Mouse (Mus musculus): ENCODE measurements around the gene Rpl32. TPM values are rescaled to one million over a fixed set of nuclear protein-coding genes. Genes with fewer than 3 reads are reported as not detected.
"Not testable (repeated sequence)": the region's sequence is repeated elsewhere in the genome, so short reads cannot be mapped to it uniquely, and the experiment has no call there.

Gene Rpl32
- total and polyA plus RNA-seq, 2 experiments from 2014 or later, result 768 to 1,027 TPM

DNA sequence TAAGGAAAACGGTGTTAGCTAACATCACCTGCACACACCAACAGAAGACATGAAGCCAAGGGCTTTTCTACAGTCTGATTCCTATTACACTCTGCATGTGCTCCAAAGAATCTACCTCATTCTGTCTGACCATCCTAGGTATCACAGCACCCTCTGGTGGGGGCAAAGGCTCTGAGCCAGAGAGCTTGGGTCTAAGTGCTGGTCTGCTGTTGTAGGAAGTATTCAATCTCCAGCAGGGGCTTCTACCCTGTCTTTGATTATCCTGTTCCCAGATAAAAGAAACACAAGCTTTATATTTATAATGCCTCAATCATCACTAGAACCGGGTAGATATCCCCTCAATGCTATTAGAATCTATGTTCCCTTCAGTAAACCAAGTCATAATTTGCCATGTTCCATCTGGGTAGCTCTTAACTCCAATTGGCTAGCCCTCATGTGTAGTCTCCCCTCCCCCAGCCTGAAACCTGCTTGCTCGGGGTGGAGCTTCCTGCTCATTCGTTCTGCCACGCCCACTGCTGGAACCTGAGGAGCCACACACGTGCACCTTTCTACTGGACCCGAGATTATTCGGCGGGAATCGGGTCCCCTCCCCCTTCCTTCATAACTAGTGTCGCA, 15.4 kb upstream of the Rpl32 start:
- H3K9me3 ChIP-seq (ENCODE audit: low read length); H3K4me1 ChIP-seq (ENCODE audit: insufficient read depth, low read length); H3K27me3 ChIP-seq (ENCODE audit: insufficient read depth, low read length); H3K9ac ChIP-seq (replicated peaks; ENCODE audit: low read length, poor library complexity, severe bottlenecking); H3K36me3 ChIP-seq (ENCODE audit: insufficient read depth, low read length): not testable (repeated sequence)
- ATAC-seq (ENCODE audit: low FRiP score) (peak; percentile 68), DNase-seq (ENCODE audit: low spot score) (peak; percentile 77)
- H3K4me3 ChIP-seq (ENCODE audit: low read depth, low read length), result peak overlapping the region; percentile 2; the same call in 1 of the 2 replicates
- peak overlapping the region; percentile 21; the same call in 1 of the 2 replicates for H3K27ac ChIP-seq (ENCODE audit: low read depth, low read length)
- peak overlapping the region; percentile 29; the same call in 1 of the 2 replicates for H3K4me2 ChIP-seq (ENCODE audit: low read depth, low read length, poor library complexity, severe bottlenecking)
- TF ChIP-seq CTCF (IDR thresholded peaks at IDR 0.05), result peak; percentile 74
- WGBS, result 8% methylated on average over 4 of the region's 11 CpGs

DNA sequence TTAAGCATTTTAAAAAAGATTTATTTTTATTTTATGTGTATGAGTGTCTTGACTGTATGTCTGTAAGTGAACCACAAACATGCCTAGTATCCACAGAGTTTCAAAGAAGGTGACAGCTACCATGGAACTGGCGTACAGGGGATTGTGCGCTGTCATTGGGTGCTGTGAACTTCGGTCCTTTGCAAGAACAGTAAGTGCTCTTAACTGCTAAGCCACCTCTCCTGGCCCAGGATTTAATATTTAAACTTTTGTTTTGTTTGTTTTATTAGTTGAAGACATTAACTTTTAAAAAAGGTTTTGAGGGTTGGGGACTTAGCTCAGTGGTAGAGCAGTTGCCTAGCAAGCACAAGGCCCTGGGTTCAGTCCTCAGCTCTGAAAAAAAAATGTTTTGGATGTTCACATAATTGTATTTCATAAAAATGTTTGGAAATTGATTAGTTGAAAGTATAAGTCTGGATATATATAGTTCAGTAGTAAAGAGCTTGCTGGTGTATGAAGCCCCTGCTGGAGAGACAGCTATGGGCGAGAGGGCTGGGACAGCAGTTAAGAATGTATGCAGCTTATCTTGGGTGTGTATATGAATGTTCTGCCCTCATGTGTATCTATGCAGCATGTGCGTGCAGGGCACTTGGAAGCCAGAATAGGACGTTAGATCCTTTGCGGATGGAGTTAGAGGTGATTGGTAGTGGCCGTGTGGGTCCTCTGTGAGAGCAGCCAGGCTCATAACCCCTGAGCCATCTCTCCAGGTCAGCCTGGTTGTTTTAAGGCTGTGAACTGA, 12.9 kb upstream of the Rpl32 start:
- Histone ChIP-seq H3K4me1 (ENCODE audit: insufficient read depth, low read length) (no peaks in the 10 kb centered on the region), H3K4me3 (ENCODE audit: low read depth, low read length) (no peak overlapping the region), H3K27ac (ENCODE audit: low read depth, low read length) (no peak overlapping the region), H3K27me3 (ENCODE audit: insufficient read depth, low read length) (no peaks in the 10 kb centered on the region), H3K9me3 (ENCODE audit: low read length) (no peaks in the 10 kb centered on the region), H3K4me2 (ENCODE audit: low read depth, low read length, poor library complexity, severe bottlenecking) (no peak overlapping the region), H3K36me3 (ENCODE audit: insufficient read depth, low read length) (no peaks in the 10 kb centered on the region), H3K9ac (replicated peaks; ENCODE audit: low read length, poor library complexity, severe bottlenecking) (no peak overlapping the region)
- TF ChIP-seq CTCF (IDR thresholded peaks at IDR 0.05), result no peak
- ATAC-seq (ENCODE audit: low FRiP score) (no peak), DNase-seq (ENCODE audit: low spot score) (no peak)
- WGBS, result 90% methylated on average over 8 of the region's 8 CpGs

DNA sequence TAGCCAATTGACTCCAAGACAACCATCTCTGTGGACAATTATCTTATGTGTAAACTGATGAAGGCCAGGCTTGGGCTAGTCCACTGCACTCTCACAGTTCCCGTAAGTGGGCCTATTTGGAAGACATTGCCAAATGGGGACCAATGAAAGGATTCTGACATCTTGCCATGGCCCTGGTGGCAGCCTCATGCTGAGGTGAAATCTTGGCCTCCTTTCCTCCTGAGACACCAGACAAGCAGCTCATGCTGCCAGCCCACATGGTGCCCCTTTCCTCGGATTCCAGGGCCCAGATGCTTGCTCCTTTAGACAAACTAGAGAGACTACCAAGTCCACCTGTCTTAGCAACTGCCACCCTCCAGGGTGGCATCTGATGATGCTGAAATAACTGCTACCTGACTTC, 9.6 kb upstream of the Rpl32 start:
- Histone ChIP-seq H3K4me3 (ENCODE audit: low read depth, low read length) (no peak overlapping the region), H3K27ac (ENCODE audit: low read depth, low read length) (no peak overlapping the region), H3K9ac (replicated peaks; ENCODE audit: low read length, poor library complexity, severe bottlenecking) (no peak overlapping the region), H3K9me3 (ENCODE audit: low read length) (no peaks in the 10 kb centered on the region), H3K4me1 (ENCODE audit: insufficient read depth, low read length) (no peaks in the 10 kb centered on the region), H3K4me2 (ENCODE audit: low read depth, low read length, poor library complexity, severe bottlenecking) (no peak overlapping the region), H3K36me3 (ENCODE audit: insufficient read depth, low read length) (no peaks in the 10 kb centered on the region), H3K27me3 (ENCODE audit: insufficient read depth, low read length) (no peaks in the 10 kb centered on the region)
- DNase-seq (ENCODE audit: low spot score), result no peak
- ATAC-seq (ENCODE audit: low FRiP score), result no peak
- TF ChIP-seq CTCF (IDR thresholded peaks at IDR 0.05), result no peak
- 85% methylated on average over 2 of the region's 2 CpGs for WGBS

DNA sequence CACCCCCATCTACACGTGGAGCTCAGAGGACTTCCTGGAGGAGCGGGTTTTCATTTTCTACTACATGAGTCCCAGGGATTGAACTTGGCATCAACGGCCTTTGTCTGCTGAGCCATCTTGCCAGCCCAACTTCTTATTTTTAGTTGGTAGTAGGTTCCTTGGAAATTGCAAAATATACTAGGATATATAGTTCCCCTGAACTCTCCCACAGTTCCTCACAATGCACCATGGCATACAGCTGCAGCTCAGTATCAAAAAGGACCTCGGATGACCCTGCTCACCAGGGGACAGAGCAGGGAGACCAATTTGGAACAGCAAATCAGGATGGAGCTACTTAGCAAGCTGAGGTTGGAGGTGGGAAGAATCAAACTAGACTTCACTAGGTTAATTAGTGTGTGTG, 6.5 kb upstream of the Rpl32 start:
- H3K27ac ChIP-seq (ENCODE audit: low read depth, low read length), result no peak overlapping the region
- TF ChIP-seq CTCF (IDR thresholded peaks at IDR 0.05), result no peak
- ATAC-seq (ENCODE audit: low FRiP score) (no peak), DNase-seq (ENCODE audit: low spot score) (no peak)
- H3K27me3 ChIP-seq (ENCODE audit: insufficient read depth, low read length), result no peaks in the 10 kb centered on the region
- H3K4me2 ChIP-seq (ENCODE audit: low read depth, low read length, poor library complexity, severe bottlenecking), result no peak overlapping the region
- no peaks in the 10 kb centered on the region for H3K9me3 ChIP-seq (ENCODE audit: low read length)
- 83% methylated on average over 4 of the region's 4 CpGs for WGBS
- no peak overlapping the region for H3K9ac ChIP-seq (replicated peaks; ENCODE audit: low read length, poor library complexity, severe bottlenecking)
- H3K36me3 ChIP-seq (ENCODE audit: insufficient read depth, low read length), result no peaks in the 10 kb centered on the region
- H3K4me1 ChIP-seq (ENCODE audit: insufficient read depth, low read length), result no peaks in the 10 kb centered on the region
- no peak overlapping the region for H3K4me3 ChIP-seq (ENCODE audit: low read depth, low read length)

DNA sequence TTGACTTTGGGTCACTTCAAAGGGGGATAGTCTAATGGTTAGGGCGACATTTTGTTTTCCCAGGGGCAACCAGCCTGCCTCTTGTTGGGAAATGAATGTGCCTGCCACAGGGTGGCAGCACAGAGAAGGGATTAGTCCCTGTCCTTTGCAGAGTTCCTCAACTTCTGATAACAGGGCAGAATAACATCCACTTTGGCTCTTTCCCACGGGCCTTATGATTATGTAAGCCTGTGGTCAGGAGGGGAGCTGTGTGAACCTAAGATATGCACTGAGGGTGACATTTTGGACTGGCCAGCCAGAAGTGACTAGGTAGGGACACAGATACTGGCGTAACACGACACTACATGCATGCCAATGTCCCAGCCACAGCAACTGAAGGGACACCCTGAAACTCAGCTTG, 5.6 kb upstream of the Rpl32 start:
- Histone ChIP-seq H3K4me2 (ENCODE audit: low read depth, low read length, poor library complexity, severe bottlenecking) (no peak overlapping the region), H3K36me3 (ENCODE audit: insufficient read depth, low read length) (no peaks in the 10 kb centered on the region), H3K9ac (replicated peaks; ENCODE audit: low read length, poor library complexity, severe bottlenecking) (no peak overlapping the region), H3K27me3 (ENCODE audit: insufficient read depth, low read length) (no peaks in the 10 kb centered on the region), H3K4me3 (ENCODE audit: low read depth, low read length) (no peak overlapping the region), H3K9me3 (ENCODE audit: low read length) (no peaks in the 10 kb centered on the region), H3K4me1 (ENCODE audit: insufficient read depth, low read length) (no peaks in the 10 kb centered on the region), H3K27ac (ENCODE audit: low read depth, low read length) (no peak overlapping the region)
- ATAC-seq (ENCODE audit: low FRiP score) (peak; percentile 35; the same call in 1 of the 2 replicates), DNase-seq (ENCODE audit: low spot score) (peak; percentile 54)
- peak; percentile 72 for TF ChIP-seq CTCF (IDR thresholded peaks at IDR 0.05)
- 29% methylated on average over 4 of the region's 4 CpGs for WGBS

DNA sequence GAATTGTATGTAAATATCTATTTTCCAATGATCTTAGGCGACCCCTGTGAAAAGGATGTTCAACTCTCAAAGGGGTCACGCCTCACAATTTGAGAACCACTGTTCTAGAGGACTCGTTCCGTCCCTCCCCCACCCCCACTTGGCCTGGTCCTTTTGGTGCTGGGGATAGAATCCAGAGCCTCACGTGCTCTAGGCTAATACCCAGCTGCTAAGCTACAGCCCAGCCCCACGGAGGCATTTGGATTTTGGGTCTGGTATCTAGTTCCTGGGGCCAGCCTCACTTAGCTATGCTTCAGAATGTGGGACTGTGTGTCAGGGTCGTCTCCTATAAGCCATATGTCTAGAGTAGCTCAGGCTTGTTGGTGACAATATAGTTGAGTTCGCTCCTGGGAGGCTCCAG, 3.1 kb upstream of the Rpl32 start:
- no peak for TF ChIP-seq CTCF (IDR thresholded peaks at IDR 0.05)
- no peak overlapping the region for H3K4me3 ChIP-seq (ENCODE audit: low read depth, low read length)
- H3K9me3 ChIP-seq (ENCODE audit: low read length), result no peaks in the 10 kb centered on the region
- no peak for ATAC-seq (ENCODE audit: low FRiP score)
- H3K27ac ChIP-seq (ENCODE audit: low read depth, low read length), result no peak overlapping the region
- H3K36me3 ChIP-seq (ENCODE audit: insufficient read depth, low read length), result peaks cover 2% of the 10 kb centered on the region
- DNase-seq (ENCODE audit: low spot score), result no peak
- WGBS, result 70% methylated on average over 8 of the region's 8 CpGs
- H3K4me1 ChIP-seq (ENCODE audit: insufficient read depth, low read length), result peaks cover 2% of the 10 kb centered on the region
- H3K9ac ChIP-seq (replicated peaks; ENCODE audit: low read length, poor library complexity, severe bottlenecking), result no peak overlapping the region
- H3K27me3 ChIP-seq (ENCODE audit: insufficient read depth, low read length), result no peaks in the 10 kb centered on the region
- H3K4me2 ChIP-seq (ENCODE audit: low read depth, low read length, poor library complexity, severe bottlenecking), result no peak overlapping the region

All from midbrain, postnatal 0 days (tissue).